Mouse (Mus musculus) myocyte (in vitro differentiated cells): ENCODE measurements around the gene Dennd4a. TPM values are rescaled to one million over a fixed set of nuclear protein-coding genes. Genes with fewer than 3 reads are reported as not detected.

ENCODE experiments used
- H3K27me3 ChIP-seq: one replicate; pipeline ENCODE4 v1.6.1; 2011; ENCODE audit not compliant: control insufficient read depth, insufficient read depth, insufficient read length
- H3K36me3 ChIP-seq: one replicate; pipeline ENCODE4 v1.6.1; 2011; ENCODE audit not compliant: control insufficient read depth, insufficient read depth
- H3K4me2 ChIP-seq: one replicate; pipeline ENCODE4 v1.6.1; 2011; ENCODE audit warnings: low read depth, control low read depth
- H3K4me3 ChIP-seq: one replicate; pipeline ENCODE4 v1.5.1; 2011; ENCODE audit warnings: mild to moderate bottlenecking, control low read depth, moderate library complexity
- H3K79me2 ChIP-seq: one replicate; pipeline ENCODE4 v1.6.1; 2011; ENCODE audit not compliant: control insufficient read depth, insufficient read depth
- H3ac ChIP-seq: one replicate; pipeline ENCODE4 v1.6.1; 2011; ENCODE audit not compliant: control insufficient read depth, insufficient read length
- CEBPB ChIP-seq: IDR thresholded peaks from 2 replicates; pipeline ENCODE4 v1.6.1; 2011; ENCODE audit warnings: mild to moderate bottlenecking, moderate library complexity; ENCODE audit not compliant: poor library complexity, insufficient read depth, severe bottlenecking
- E2F4 ChIP-seq: IDR thresholded peaks from one replicate; pipeline ENCODE4 v1.6.1; 2011; ENCODE audit warnings: mild to moderate bottlenecking, control low read depth, moderate library complexity; ENCODE audit not compliant: insufficient read depth
- MAX ChIP-seq: IDR thresholded peaks from one replicate; pipeline ENCODE4 v1.6.1; 2011; ENCODE audit warnings: low read depth, mild to moderate bottlenecking, control low read depth
- MYOD1 ChIP-seq, 3 experiments: IDR thresholded peaks; one replicate each; pipeline ENCODE4 v1.6.1; 2011; ENCODE audit warnings: control low read depth in 2 of 3, low read depth in 2 of 3, mild to moderate bottlenecking in 2 of 3, moderate library complexity in 1 of 3; ENCODE audit not compliant: insufficient read length in 2 of 3, control insufficient read depth in 1 of 3
- MYOG ChIP-seq, 3 experiments: IDR thresholded peaks; one replicate each; pipeline ENCODE4 v1.6.1; 2011; ENCODE audit warnings: control low read depth in 2 of 3, low read depth in 2 of 3, mild to moderate bottlenecking in 2 of 3; ENCODE audit not compliant: insufficient read length in 2 of 3, control insufficient read depth in 1 of 3, insufficient read depth in 1 of 3
- POLR2A ChIP-seq: IDR thresholded peaks from one replicate; pipeline ENCODE4 v1.6.1; 2011; ENCODE audit warnings: low read depth, mild to moderate bottlenecking, control low read depth, moderate library complexity; ENCODE audit not compliant: insufficient read length
- POLR2AphosphoS2 ChIP-seq: IDR thresholded peaks from one replicate; pipeline ENCODE4 v1.6.1; 2011; ENCODE audit warnings: low read depth, control low read depth; ENCODE audit not compliant: insufficient read length
- REST ChIP-seq: IDR thresholded peaks from one replicate; pipeline ENCODE4 v1.6.1; 2011; ENCODE audit warnings: mild to moderate bottlenecking, control low read depth, moderate library complexity; ENCODE audit not compliant: insufficient read depth, insufficient read length
- SRF ChIP-seq: IDR thresholded peaks from one replicate; pipeline ENCODE4 v1.6.1; 2011; ENCODE audit warnings: low read depth; ENCODE audit not compliant: control insufficient read depth, insufficient read length
- TCF12 ChIP-seq: IDR thresholded peaks from one replicate; pipeline ENCODE4 v1.6.1; 2011; ENCODE audit warnings: mild to moderate bottlenecking, control low read depth; ENCODE audit not compliant: poor library complexity, insufficient read depth, severe bottlenecking
- TCF3 ChIP-seq: IDR thresholded peaks from one replicate; pipeline ENCODE4 v1.6.1; 2011; ENCODE audit warnings: low read depth, control low read depth; ENCODE audit not compliant: insufficient read length
- USF1 ChIP-seq: IDR thresholded peaks from one replicate; pipeline ENCODE4 v1.6.1; 2011; ENCODE audit warnings: low read depth, mild to moderate bottlenecking, control low read depth, moderate library complexity
- polyA plus RNA-seq: library from polyadenylated mRNA; unstranded; fragments of >200 nt; fragmentation: generic; extraction: Trizol; gene quantifications from one replicate; pipeline ENCODE4 v1.2.1, GENCODE M21; 2012; ENCODE audit warnings: missing spikeins

Dennd4a gene
- polyA plus RNA-seq, 1 experiment: 5.0 TPM

DNA sequence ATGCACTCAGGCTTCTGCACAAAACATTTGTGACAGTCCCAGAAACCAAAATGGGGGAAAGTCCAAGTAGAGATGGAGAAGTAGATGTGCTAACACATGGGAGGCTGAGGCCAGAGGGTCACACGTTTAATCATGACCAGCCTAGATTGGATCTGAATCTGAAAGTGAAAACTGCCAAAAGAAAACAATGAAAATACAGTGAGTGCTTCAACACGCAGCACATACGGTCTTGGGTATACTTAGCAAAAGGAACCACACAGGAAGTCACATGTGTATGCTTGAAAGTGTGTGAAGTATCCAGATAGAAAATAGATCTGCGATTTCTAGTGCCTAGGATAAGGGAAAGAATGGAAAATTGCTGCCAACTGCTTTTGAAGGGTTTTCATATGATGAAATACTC is 103.5 kb downstream of the Dennd4a start:
- no peaks in the 10 kb centered on the region for H3K27me3 ChIP-seq
- no peaks in the 10 kb centered on the region for H3K79me2 ChIP-seq
- TF ChIP-seq REST: no peak
- TF ChIP-seq POLR2AphosphoS2: no peak
- no peak for TF ChIP-seq TCF12
- no peak for TF ChIP-seq CEBPB
- TF ChIP-seq E2F4: no peak
- no peak for TF ChIP-seq MYOG (IDR thresholded peaks at IDR 0.05; ENCODE audit: control insufficient read depth in 1 of 3, insufficient read depth in 1 of 3, insufficient read length in 2 of 3, low read depth in 2 of 3)
- no peak for TF ChIP-seq MYOD1 (IDR thresholded peaks at IDR 0.05; ENCODE audit: control insufficient read depth in 1 of 3, insufficient read length in 2 of 3, low read depth in 2 of 3)
- no peak for TF ChIP-seq SRF
- TF ChIP-seq TCF3: no peak
- no peak for TF ChIP-seq MAX
- no peak for TF ChIP-seq USF1
- no peak for TF ChIP-seq POLR2A
- H3ac ChIP-seq: no peak overlapping the region
- H3K4me3 ChIP-seq: no peak overlapping the region
- no peak overlapping the region for H3K4me2 ChIP-seq
- H3K36me3 ChIP-seq: peaks cover 31% of the 10 kb centered on the region

DNA sequence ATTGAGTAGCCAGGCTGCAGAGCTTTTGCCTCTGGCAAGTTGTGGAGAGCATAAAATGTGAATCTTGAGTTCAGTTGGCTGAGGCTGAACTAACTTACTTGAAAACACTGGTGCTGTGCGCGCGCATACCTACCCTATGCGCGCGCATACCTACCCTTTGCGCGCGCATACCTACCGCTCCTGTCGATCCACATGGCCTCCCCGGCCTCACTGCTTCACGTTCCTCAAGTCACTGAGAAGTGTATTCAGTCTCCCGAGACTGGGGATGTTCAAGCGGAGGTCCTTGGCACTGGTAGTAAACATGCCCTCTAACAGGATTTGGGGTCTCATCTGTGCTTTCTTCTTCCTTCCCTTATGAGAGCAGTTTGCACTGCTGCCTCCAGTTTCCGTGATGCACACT is 107.4 kb downstream of the Dennd4a start:
- H3K27me3 ChIP-seq: no peaks in the 10 kb centered on the region
- H3K4me3 ChIP-seq: no peak overlapping the region
- H3K36me3 ChIP-seq: peaks cover 23% of the 10 kb centered on the region
- no peaks in the 10 kb centered on the region for H3K79me2 ChIP-seq
- TF ChIP-seq SRF (no peak), E2F4 (no peak), POLR2AphosphoS2 (no peak), TCF3 (no peak), MYOG (IDR thresholded peaks at IDR 0.05; ENCODE audit: control insufficient read depth in 1 of 3, insufficient read depth in 1 of 3, insufficient read length in 2 of 3, low read depth in 2 of 3) (no peak), USF1 (no peak), TCF12 (no peak), POLR2A (no peak), MYOD1 (IDR thresholded peaks at IDR 0.05; ENCODE audit: control insufficient read depth in 1 of 3, insufficient read length in 2 of 3, low read depth in 2 of 3) (no peak), CEBPB (no peak), REST (no peak), MAX (no peak)
- no peak overlapping the region for H3K4me2 ChIP-seq
- no peak overlapping the region for H3ac ChIP-seq

DNA sequence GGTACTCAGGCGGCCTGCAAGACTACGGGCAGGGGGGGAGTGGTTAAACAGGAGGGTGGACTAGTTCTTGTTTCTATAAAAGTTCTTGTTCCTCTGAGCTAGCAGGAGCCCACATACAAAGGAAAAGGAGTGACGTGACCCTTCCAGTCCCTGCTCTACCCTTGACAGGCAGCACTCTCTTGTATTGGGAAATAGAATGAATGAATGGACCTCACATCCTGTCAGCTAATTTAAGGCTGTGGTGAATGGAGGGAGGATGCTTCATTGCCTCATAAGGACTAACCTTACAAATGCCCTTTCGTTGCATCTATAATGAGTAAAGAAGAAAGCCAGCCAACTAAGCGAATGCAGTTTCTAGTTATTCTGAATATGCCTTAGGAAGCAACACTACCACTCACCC is 114.6 kb downstream of the Dennd4a start:
- H3K4me3 ChIP-seq: no peak overlapping the region
- no peaks in the 10 kb centered on the region for H3K36me3 ChIP-seq
- H3ac ChIP-seq: no peak overlapping the region
- TF ChIP-seq MYOD1 (IDR thresholded peaks at IDR 0.05; ENCODE audit: control insufficient read depth in 1 of 3, insufficient read length in 2 of 3, low read depth in 2 of 3): no peak
- TF ChIP-seq TCF3: no peak
- no peak for TF ChIP-seq USF1
- no peak for TF ChIP-seq POLR2AphosphoS2
- TF ChIP-seq SRF: no peak
- no peak for TF ChIP-seq TCF12
- no peak for TF ChIP-seq E2F4
- no peak for TF ChIP-seq POLR2A
- no peak for TF ChIP-seq CEBPB
- TF ChIP-seq REST: no peak
- no peak for TF ChIP-seq MYOG (IDR thresholded peaks at IDR 0.05; ENCODE audit: control insufficient read depth in 1 of 3, insufficient read depth in 1 of 3, insufficient read length in 2 of 3, low read depth in 2 of 3)
- no peak for TF ChIP-seq MAX
- peaks cover 7% of the 10 kb centered on the region for H3K27me3 ChIP-seq
- no peak overlapping the region for H3K4me2 ChIP-seq
- no peaks in the 10 kb centered on the region for H3K79me2 ChIP-seq

DNA sequence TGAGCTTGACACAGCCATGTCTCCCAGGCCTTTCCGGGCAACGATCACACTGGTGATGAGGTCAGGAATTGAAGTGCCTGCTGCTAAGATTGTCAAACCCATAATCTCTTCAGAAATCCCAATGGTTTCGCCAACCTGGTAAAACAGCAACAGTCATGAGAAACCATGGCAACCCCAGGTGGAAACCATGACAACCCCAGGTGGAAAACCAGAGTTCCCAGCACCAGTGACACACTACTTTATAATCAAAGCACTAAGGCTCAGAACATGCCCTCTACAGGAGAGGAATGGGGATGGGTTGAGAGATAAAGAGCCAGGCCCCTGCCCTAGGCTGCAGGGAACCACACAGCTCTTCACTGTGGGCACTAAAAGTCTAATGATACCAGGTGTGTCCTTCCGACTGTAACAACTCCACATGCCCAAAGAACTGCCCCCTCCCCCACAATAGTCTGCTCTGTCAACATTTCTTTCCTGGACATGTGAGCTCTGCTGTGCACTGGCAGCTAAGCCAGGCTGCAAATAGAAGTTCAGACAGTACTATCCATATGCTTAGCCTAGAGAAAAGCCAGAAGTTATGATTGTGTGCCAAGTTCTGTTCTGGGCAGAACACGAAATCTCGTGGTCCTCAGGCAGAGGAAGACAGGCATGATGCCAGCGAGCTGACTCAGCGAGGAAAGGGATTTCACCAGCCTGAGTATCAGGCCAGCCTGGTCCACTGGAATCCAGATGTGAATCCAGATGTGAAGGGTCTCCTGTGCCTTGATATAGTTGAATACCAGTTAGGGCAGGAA is 115.3 kb downstream of the Dennd4a start:
- H3K4me3 ChIP-seq: no peak overlapping the region
- H3K36me3 ChIP-seq: no peaks in the 10 kb centered on the region
- H3K79me2 ChIP-seq: no peaks in the 10 kb centered on the region
- no peak overlapping the region for H3ac ChIP-seq
- peak; percentile 51 for TF ChIP-seq POLR2AphosphoS2
- no peak for TF ChIP-seq REST
- peak overlapping the region; percentile 8 for H3K4me2 ChIP-seq
- H3K27me3 ChIP-seq: peaks cover 7% of the 10 kb centered on the region

DNA sequence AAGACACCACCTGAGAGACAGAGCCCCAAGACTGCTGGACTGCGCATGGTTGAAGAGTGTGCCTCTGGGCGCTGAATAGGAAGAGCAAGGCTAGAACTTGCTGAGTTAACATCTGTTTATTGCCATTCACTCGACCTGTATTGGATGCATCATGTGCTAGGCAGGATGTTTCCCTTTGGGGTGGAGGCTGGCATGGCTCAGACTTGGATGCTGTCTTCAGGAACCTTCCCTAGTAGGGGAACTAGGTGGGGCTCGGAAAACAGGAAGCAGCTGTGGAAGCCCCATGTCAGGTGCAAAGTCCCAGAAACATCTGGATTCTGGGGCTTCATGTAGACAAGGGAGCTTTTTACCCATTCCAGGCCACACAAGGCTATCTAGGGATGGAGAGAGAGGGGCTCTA is 119.1 kb downstream of the Dennd4a start:
- peaks cover 19% of the 10 kb centered on the region for H3K27me3 ChIP-seq
- no peaks in the 10 kb centered on the region for H3K79me2 ChIP-seq
- no peak overlapping the region for H3K4me2 ChIP-seq
- H3K4me3 ChIP-seq: no peak overlapping the region
- no peak overlapping the region for H3ac ChIP-seq
- no peaks in the 10 kb centered on the region for H3K36me3 ChIP-seq
- no peak for TF ChIP-seq TCF12
- TF ChIP-seq MYOD1 (IDR thresholded peaks at IDR 0.05; ENCODE audit: control insufficient read depth in 1 of 3, insufficient read length in 2 of 3, low read depth in 2 of 3): no peak
- no peak for TF ChIP-seq POLR2AphosphoS2
